Mouse (Mus musculus) ovary, postnatal 36 days (tissue): ENCODE measurements around the gene Ankrd33.
A peak's percentile ranks its signal among the peaks of the same experiment; 100 is the strongest.

ENCODE experiments used
- DNase-seq: peaks from one replicate; pipeline ENCODE4 v3.0.0; 2022; ENCODE audit warnings: low spot score, mixed read lengths

Gene Ankrd33

GRCm38 (mm10) chr15:101147115-101147909, 31.8 kb downstream of the Ankrd33 start:
- no peak for DNase-seq

DNA sequence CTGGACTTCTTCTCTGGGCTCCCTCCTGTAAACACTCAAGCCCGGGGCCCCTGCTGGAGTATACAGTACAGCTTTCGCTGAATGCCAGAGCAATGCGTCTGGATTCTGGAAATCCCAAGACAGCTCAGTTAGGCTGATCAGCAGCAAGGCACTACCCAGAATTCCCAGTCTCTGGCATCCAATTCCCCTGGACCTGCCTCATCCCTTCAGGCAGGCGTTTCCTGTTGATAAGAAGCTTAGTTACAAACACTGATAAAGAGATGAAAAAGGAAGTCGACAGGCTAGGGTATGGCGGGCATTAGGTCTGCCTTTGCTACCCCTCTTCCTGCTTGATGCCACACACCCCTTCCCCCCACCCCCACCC, 32.3 kb downstream of the Ankrd33 start:
- peak; percentile 26 for DNase-seq

DNA sequence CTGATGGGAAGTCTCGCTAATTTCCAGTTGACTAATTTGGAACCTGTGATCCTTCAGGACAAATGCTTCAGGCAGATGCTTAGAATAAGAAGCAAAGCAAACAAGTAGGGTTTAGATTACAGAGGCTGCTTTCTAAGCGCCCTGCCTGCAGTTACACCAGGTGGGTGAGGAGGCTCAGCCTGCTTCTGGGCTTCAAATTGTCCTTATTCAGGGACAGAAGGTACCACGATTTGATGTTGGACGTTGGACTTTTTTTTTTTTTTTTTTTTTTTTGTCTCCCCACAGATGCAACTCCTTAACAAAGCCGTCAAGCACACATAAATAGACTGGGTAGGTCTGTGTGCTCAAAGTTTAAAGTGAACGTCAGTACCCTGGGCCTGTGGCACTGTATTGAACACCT, 33.0 kb downstream of the Ankrd33 start:
- DNase-seq: no peak

- DNase-seq: peak; percentile 2
Observed at GRCm38 (mm10) chr15:101151409-101152261, 36.1 kb downstream of the Ankrd33 start.

GRCm38 (mm10) chr15:101154700-101155616, 39.4 kb downstream of the Ankrd33 start:
- DNase-seq: peak; percentile 3

DNA sequence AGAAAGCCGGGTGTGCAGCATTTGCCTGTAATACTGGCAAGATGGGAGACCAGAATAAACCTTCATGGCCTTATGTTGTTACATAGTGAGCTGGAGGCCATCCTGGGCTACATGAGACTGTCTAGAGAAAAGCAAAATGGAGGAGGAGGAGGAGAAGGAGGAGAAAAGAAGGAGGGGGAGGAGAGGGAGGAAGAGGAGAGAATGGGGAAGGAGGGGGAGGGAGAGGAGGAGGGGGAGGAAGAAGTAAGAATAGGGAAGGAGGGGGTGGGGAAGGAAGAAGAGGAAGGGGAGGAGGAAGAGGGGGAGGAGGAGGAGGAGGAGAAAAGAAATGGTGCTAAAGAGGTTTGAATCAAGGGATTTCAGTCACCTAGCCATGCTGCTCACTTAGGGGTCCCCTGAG, 44.6 kb downstream of the Ankrd33 start:
- no peak for DNase-seq

- DNase-seq: no peak
Observed at GRCm38 (mm10) chr15:101160591-101160990, 45.0 kb downstream of the Ankrd33 start.

DNA sequence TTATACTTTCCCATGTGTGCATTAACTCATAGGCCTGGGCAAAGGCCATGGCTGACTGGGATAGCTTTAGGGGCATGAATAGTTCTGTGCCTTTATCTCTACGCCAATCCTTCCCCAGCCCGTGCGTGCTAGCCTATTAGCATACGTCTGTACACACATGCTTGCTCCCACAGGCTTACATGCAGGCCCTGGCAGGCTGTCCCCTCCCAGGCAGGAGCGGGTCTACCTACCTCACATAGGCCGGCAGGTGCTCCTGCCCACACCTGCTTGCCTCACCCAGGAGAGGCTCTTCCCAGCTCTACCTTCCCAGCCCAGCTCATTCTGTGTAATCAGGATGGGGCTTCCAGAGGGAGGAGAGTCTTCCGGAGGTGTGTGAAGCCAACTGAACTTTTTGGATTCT, 46.0 kb downstream of the Ankrd33 start:
- DNase-seq: no peak

DNA sequence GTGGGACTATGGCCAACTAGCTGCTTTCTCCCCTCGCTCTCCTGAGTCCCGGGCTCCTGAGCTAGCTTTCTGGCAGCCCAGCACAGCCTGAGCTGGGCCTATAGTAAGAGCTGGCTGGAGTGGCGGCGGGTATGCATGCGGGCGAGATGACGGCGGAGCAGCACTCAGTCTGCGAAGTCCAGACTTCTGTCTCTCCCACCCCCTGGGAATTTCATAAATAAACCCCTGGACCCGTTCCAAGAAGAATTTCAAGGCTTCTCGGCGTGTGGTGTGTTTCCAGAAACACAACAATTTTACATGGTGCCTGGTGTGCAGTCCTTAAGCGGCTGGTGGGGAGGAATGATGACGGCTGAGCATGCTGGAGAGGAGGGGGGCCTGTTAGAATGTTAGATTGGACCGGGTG, 47.5 kb downstream of the Ankrd33 start:
- peak; percentile 41 for DNase-seq

GRCm38 (mm10) chr15:101163854-101164253, 48.3 kb downstream of the Ankrd33 start:
- no peak for DNase-seq

GRCm38 (mm10) chr15:101164291-101164690, 48.7 kb downstream of the Ankrd33 start:
- peak; percentile 43 for DNase-seq

- DNase-seq: no peak
Observed at GRCm38 (mm10) chr15:101165658-101166437, 50.3 kb downstream of the Ankrd33 start.

GRCm38 (mm10) chr15:101167553-101167952, 52.0 kb downstream of the Ankrd33 start:
- DNase-seq: no peak
